Mouse (Mus musculus) urinary bladder, postnatal 10 days (tissue): ENCODE results near the gene Phyhd1.
A peak's percentile ranks its signal among the peaks of the same experiment; 100 is the strongest.

Experiments
- DNase-seq: peaks from one replicate; pipeline ENCODE4 v3.0.0; 2022; ENCODE audit warnings: low spot score

Phyhd1 gene

DNA sequence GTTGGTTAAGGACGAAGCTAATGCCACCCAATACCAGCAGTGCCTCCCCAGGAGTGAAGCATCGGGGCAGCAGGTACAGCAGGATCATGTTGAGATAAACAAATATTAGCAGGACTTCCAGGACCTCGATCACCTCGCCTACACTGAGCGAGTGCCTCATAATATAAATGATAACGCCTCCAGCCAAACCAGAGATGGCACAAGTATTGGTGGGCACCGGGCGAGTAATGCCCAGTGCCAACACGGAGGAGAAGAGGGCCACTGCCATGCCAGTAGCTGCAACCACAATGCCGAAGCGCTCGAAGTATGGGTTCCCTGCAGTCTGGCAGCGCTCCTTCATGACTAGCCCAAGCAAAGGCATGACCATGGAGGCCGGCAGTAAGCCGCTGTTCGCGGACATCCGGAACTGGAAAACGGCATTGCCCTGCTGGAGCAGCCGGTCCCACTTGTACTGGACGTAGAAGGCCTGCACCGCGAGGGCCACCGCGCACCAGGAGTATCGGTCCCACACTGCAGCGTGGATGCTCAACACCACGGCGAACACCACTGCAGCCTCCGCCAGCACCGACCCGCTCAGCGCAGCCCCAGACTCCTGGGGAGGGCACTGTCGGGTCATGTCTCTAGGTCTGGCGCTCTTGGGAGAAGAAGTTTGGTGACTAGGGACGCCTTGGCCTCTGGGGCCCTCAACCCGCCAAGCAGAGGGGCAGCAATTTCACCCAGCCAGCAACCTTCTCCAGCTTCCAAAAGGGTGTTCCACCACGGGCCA, 19.6 kb downstream of the Phyhd1 start:
- no peak for DNase-seq

DNA sequence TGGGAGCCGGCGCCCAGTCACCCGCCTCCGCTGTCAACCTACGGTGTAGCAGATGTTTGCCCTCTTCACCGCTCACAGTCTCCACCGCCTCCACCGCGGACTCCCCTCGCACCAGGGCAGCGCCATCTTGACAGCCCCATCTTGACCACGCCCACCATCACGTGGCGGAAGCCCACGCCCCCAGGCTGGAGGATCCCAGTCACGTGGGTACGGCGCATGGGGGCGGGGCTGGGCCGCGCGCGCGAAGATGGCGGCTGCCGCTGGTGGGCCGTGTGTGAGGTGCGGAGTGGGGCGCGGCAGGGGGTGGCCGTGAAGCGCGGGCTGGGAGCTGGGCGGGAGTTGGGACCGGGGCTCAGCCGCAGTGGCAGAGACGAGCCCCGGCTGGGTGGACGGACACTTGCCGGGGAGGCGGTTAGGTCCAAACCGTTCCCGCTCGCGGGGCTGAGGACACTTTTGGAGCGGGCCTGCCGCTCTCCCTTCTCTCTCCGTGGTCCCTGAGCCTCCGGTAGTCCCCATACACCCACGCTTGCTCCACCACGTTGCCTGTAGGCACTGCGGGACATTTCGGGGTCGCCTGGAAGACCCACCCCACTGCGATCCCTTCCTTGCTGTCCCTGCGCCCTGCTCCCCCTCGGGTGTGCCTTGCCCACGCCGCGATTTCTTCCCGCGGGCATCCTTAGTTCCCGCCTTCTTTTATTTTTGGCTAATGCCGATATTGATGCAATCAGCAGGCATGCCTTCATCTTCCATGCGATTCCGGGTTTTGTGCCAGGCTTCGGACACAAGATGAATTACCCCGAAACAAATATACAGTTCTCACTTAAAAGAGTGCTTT, 20.4 kb downstream of the Phyhd1 start, which contains the start of the genes Dolk and Nup188:
Gene Dolk (minus strand): TSS at position 143 of the 835 bp plus-strand sequence.
Gene Nup188 (plus strand): TSS at position 206 of the 835 bp plus-strand sequence.
- peak; percentile 92 for DNase-seq

GRCm38 (mm10) chr2:30287027-30287373, 21.0 kb downstream of the Phyhd1 start:
- DNase-seq = no peak

DNA sequence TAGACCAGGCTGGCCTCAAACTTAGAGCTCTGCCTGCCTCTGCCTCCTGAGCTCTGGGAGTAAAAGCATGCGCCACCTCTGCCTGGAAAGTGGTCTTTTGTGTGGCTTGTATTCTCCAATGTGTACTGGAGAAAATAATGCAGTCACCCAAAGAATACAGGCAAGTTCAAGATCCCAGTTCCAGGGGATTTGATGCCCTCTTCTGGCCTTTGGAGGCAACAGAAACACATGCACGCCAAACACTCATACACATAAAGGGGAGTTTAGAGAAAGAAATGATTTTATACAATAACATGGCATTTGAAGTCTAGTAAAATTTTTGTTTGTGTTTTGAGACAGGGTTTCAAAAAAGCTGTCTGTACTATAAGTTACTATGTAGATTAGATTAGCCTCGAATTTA, 33.5 kb downstream of the Phyhd1 start:
- DNase-seq = no peak

- no peak for DNase-seq
These were observed 34.0 kb downstream of the Phyhd1 start for GRCm38 (mm10) chr2:30299966-30300365.

- DNase-seq = no peak
These were observed 40.1 kb downstream of the Phyhd1 start for GRCm38 (mm10) chr2:30306087-30306486.

DNA sequence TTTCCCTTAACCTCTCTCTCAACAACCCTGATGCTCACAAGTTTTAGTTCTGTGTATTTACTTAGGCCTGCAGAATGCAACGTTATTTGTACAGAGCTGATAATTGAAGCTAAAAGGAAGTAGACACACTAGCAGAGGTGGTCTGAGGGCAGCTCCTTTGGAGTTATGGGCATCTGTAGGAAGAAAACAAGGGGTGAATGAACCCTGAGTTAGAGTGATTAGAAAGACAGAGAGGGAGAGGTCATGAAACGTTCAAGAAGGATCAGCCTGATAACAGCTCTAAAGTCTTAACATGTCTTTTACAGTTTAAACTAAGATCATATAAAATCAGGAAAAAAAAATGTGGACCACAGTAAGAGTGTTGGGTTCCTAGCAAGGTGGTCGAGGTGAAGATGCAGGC, 43.3 kb downstream of the Phyhd1 start:
- no peak for DNase-seq

GRCm38 (mm10) chr2:30311481-30311880, 45.5 kb downstream of the Phyhd1 start:
- no peak for DNase-seq

DNA sequence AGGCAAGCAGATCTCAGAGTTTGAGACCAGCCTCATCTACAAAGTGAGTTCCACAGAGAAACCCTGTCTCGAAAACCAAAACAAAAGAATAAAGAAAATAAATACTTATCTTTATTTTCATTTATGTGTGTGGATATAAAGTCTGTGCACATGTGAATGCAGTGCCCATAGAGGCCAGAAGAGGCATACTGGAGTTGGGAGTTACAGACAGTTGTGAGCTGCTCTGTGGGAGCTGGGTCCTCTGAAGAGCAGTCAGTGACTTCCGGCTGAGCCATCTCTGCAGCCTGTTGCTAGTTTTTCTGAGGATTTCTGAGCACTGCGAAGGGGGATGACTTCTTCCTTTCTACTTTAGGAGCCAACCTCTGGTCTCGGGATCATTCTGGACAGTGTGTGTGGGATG, 50.1 kb downstream of the Phyhd1 start:
- no peak for DNase-seq

GRCm38 (mm10) chr2:30316955-30317354, 51.0 kb downstream of the Phyhd1 start:
- DNase-seq = no peak

- DNase-seq = no peak
These were observed 53.3 kb downstream of the Phyhd1 start for GRCm38 (mm10) chr2:30319260-30319659.

GRCm38 (mm10) chr2:30323111-30323510, 57.1 kb downstream of the Phyhd1 start:
- DNase-seq = no peak

GRCm38 (mm10) chr2:30325296-30325695, 59.3 kb downstream of the Phyhd1 start:
- DNase-seq = no peak

DNA sequence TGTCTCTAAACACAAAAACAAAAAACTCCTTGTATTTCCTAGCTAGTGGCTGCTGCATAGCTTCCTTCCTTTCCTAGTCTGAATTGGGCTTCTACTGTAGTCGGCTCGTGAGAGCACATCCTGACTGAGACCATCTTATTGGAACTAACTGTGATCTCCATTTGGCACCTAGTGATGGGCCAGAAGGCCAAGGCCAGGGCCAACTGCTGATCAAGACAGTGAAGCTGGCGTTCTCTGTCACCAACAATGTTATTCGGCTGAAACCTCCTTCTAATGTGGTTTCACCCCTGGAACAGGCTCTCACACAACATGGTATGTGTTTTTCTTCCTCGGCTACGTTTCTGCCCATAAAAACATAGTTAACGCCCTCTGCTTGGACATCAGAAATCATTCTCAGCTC, 61.3 kb downstream of the Phyhd1 start:
- DNase-seq = no peak

DNA sequence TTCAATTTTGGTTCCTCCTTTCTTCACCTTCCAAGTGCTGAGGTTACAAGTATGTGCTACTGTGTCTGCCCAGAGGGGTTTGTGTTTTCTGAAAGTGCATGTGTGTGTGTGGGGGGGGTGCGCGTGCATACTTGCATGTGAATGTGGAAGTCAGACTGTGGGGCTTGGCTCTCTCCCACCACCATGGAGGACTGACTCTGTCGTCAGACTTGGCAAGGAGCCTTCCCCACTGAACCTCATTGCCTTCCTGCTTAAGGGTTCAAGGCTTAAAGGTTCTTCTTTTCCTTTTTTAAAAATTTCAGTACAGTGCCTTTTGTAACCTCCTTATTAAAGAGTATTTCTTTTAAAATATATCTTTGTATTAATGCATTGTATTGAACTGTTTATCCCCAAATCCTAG, 62.8 kb downstream of the Phyhd1 start:
- no peak for DNase-seq
